Mouse (Mus musculus) liver, embryonic 14.5 days (tissue): Measurements from ENCODE around the gene Wfikkn2. TPM values are rescaled to one million over a fixed set of nuclear protein-coding genes. Genes with fewer than 3 reads are reported as not detected.
A peak's percentile ranks its signal among the peaks of the same experiment; 100 is the strongest.

Experiments
- ATAC-seq: fragments of 200-750 bp; cut with Nextera tagmentation; 2 replicates; pipeline ENCODE4 v1.8.0; 2017; ENCODE audit warnings: moderate number of reproducible peaks, mild to moderate bottlenecking, moderate library complexity; ENCODE audit not compliant: insufficient read depth
- DNase-seq, 3 experiments: peaks; one replicate each; pipeline ENCODE4 v3.0.0-alpha.2; 2012 to 2013; ENCODE audit warnings: low read depth in 3 of 3, low spot score in 3 of 3
- H3K27ac ChIP-seq: fragments of 300-500 bp; sonication (generic); 2 replicates; pipeline ENCODE4 v1.5.1; 2014; ENCODE audit warnings: moderate library complexity, mild to moderate bottlenecking, control low read depth, inconsistent platforms
- H3K27me3 ChIP-seq: fragments of 300-500 bp; sonication (generic); 2 replicates; pipeline ENCODE4 v1.6.1; 2014; ENCODE audit warnings: mild to moderate bottlenecking, low read length, moderate library complexity; ENCODE audit not compliant: control insufficient read depth, insufficient read depth
- H3K36me3 ChIP-seq: fragments of 300-500 bp; sonication (generic); replicated peaks from 2 replicates; pipeline ENCODE4 v1.6.1; 2014; ENCODE audit warnings: low read depth; ENCODE audit not compliant: control insufficient read depth, insufficient read depth
- H3K4me1 ChIP-seq, 2 experiments: fragments of 200-500 bp in 1 of 2; fragments of 300-500 bp in 1 of 2; sonication (generic) in 1 of 2; replicated peaks; 2 replicates each; pipeline ENCODE4 v1.6.1; 2012 to 2014; ENCODE audit warnings: antibody characterized with exemption in 1 of 2, inconsistent platforms in 1 of 2, low read length in 1 of 2; ENCODE audit not compliant: control insufficient read depth in 2 of 2, insufficient read depth in 2 of 2
- H3K4me2 ChIP-seq: fragments of 300-500 bp; sonication (generic); 2 replicates; pipeline ENCODE4 v1.6.1; 2014; ENCODE audit warnings: low read depth, mild to moderate bottlenecking, control low read depth, moderate library complexity
- H3K4me3 ChIP-seq, 2 experiments: fragments of 200-500 bp in 1 of 2; fragments of 300-500 bp in 1 of 2; sonication (generic) in 1 of 2; 2 replicates each; pipeline ENCODE4 v1.5.1; 2012 to 2014; ENCODE audit warnings: low read depth in 2 of 2, low read length in 2 of 2, mild to moderate bottlenecking in 2 of 2, control low read depth in 1 of 2, inconsistent platforms in 1 of 2, moderate library complexity in 1 of 2; ENCODE audit not compliant: insufficient read depth in 1 of 2
- H3K9ac ChIP-seq: fragments of 300-500 bp; sonication (generic); replicated peaks from 2 replicates; pipeline ENCODE4 v1.6.1; 2014; ENCODE audit warnings: mild to moderate bottlenecking, control low read depth, moderate library complexity
- H3K9me3 ChIP-seq: fragments of 300-500 bp; sonication (generic); 2 replicates; pipeline ENCODE4 v1.6.1; 2016; ENCODE audit warnings: low read length, mixed read lengths; ENCODE audit not compliant: control insufficient read depth
- CTCF ChIP-seq: IDR thresholded peaks from 2 replicates; pipeline ENCODE4 v1.5.1; 2016; ENCODE audit warnings: antibody characterized with exemption, low read depth, control low read depth
- EP300 ChIP-seq: IDR thresholded peaks from 2 replicates; pipeline ENCODE4 v1.6.1; 2016; ENCODE audit warnings: antibody characterized with exemption, low read depth
- WGBS: fragments of 180-500 bp; shearing (Covaris S2); extraction: QIAGEN DNeasy Blood & Tissue Kit; methylation state at CpG from one replicate; pipeline ENCODE4 v1.1.7; 2014; ENCODE audit not compliant: insufficient replicate concordance; 5-methylcytosine and 5-hydroxymethylcytosine counted together
- polyA plus RNA-seq, 2 experiments: library from polyadenylated mRNA; depleted of rRNA in 1 of 2; stranded (reverse) in 1 of 2; unstranded in 1 of 2; fragments of >200 nt; fragmentation: Nextera tagmentation in 1 of 2; extraction: Ambion mirVana in 1 of 2; gene quantifications; 2 replicates each; pipeline versions ENCODE4 v1.2.1 to v1.2.3; 2012 to 2014

Wfikkn2 gene
- polyA plus RNA-seq, 2 experiments, result 0.12 to 0.17 TPM

GRCm38 (mm10) chr11:94228416-94228815 is 17.4 kb downstream of the Wfikkn2 start:
- peaks cover 13 to 21% of the 10 kb centered on the region in 2 experiments for H3K4me1 ChIP-seq
- no peaks in the 10 kb centered on the region for H3K27me3 ChIP-seq
- H3K4me3 ChIP-seq, result no peak overlapping the region
- H3K27ac ChIP-seq, result no peak overlapping the region
- ATAC-seq (no peak), DNase-seq (no peak)
- H3K36me3 ChIP-seq, result no peaks in the 10 kb centered on the region
- no peak overlapping the region for H3K9ac ChIP-seq
- TF ChIP-seq CTCF (no peak), EP300 (no peak)
- H3K9me3 ChIP-seq, result no peaks in the 10 kb centered on the region
- 60% methylated on average over 9 of the region's 9 CpGs for WGBS
- H3K4me2 ChIP-seq, result no peak overlapping the region

GRCm38 (mm10) chr11:94225985-94226384 is 19.8 kb downstream of the Wfikkn2 start:
- Histone ChIP-seq H3K27me3 (no peaks in the 10 kb centered on the region), H3K27ac (no peak overlapping the region), H3K9me3 (no peaks in the 10 kb centered on the region), H3K4me3 (no peak overlapping the region), H3K4me2 (peak overlapping the region; percentile 13; the same call in 1 of the 2 replicates), H3K9ac (no peak overlapping the region), H3K4me1 (peaks cover 9 to 17% of the 10 kb centered on the region in 2 experiments), H3K36me3 (no peaks in the 10 kb centered on the region)
- WGBS, result 22% methylated on average over 7 of the region's 7 CpGs
- ATAC-seq (peak; percentile 32), DNase-seq (peak; percentile 37 to 43 (median 38))
- TF ChIP-seq EP300, result no peak
- peak; percentile 54 for TF ChIP-seq CTCF

GRCm38 (mm10) chr11:94223531-94223930 is 22.3 kb downstream of the Wfikkn2 start:
- 43% methylated on average over 9 of the region's 9 CpGs for WGBS
- H3K27ac ChIP-seq, result no peak overlapping the region
- H3K4me1 ChIP-seq, result peaks cover 0 to 3% of the 10 kb centered on the region in 2 experiments; a peak in 1 of 4 replicates
- ATAC-seq, result no peak
- no peaks in the 10 kb centered on the region for H3K9me3 ChIP-seq
- no peak overlapping the region for H3K4me3 ChIP-seq
- H3K36me3 ChIP-seq, result no peaks in the 10 kb centered on the region
- no peak overlapping the region for H3K9ac ChIP-seq
- no peaks in the 10 kb centered on the region for H3K27me3 ChIP-seq
- no peak overlapping the region for H3K4me2 ChIP-seq
- TF ChIP-seq CTCF (no peak), EP300 (no peak)
- DNase-seq, result no peak

GRCm38 (mm10) chr11:94221257-94221656 is 24.5 kb downstream of the Wfikkn2 start:
- TF ChIP-seq CTCF (no peak), EP300 (no peak)
- Histone ChIP-seq H3K4me1 (peaks cover 0 to 1% of the 10 kb centered on the region in 2 experiments; a peak in 1 of 4 replicates), H3K27ac (no peak overlapping the region), H3K4me3 (no peak overlapping the region), H3K36me3 (no peaks in the 10 kb centered on the region), H3K4me2 (no peak overlapping the region), H3K9me3 (no peaks in the 10 kb centered on the region), H3K9ac (no peak overlapping the region), H3K27me3 (no peaks in the 10 kb centered on the region)
- whole genome bisulfite sequencing, result 83% methylated on average over 7 of the region's 7 CpGs
- ATAC-seq (no peak), DNase-seq (no peak)

- ATAC-seq (no peak), DNase-seq (no peak)
- no peak overlapping the region for H3K4me3 ChIP-seq
- no peak overlapping the region for H3K27ac ChIP-seq
- no peaks in the 10 kb centered on the region for H3K9me3 ChIP-seq
- peaks cover 8% of the 10 kb centered on the region for H3K36me3 ChIP-seq
- H3K27me3 ChIP-seq, result no peaks in the 10 kb centered on the region
- H3K4me1 ChIP-seq, result peaks cover 4 to 5% of the 10 kb centered on the region in 2 experiments; a peak in 2 of 4 replicates
- no peak overlapping the region for H3K4me2 ChIP-seq
- H3K9ac ChIP-seq, result no peak overlapping the region
- TF ChIP-seq EP300 (no peak), CTCF (no peak)
- WGBS, result 46% methylated on average over 2 of the region's 2 CpGs
Observed at GRCm38 (mm10) chr11:94216247-94216646, 29.6 kb downstream of the Wfikkn2 start.
